Mouse (Mus musculus) forebrain, embryonic 14.5 days (tissue): ENCODE data around the gene Mrps7. TPM values are rescaled to one million over a fixed set of nuclear protein-coding genes. Genes with fewer than 3 reads are reported as not detected.
A peak's percentile ranks its signal among the peaks of the same experiment; 100 is the strongest.

Experiments used
- ATAC-seq: fragments of 200-750 bp; cut with Nextera tagmentation; 2 replicates; pipeline ENCODE4 v1.8.0; 2017; ENCODE audit warnings: mild to moderate bottlenecking, moderate library complexity
- DNase-seq: peaks from one replicate; pipeline ENCODE4 v3.0.0-alpha.2; 2015; ENCODE audit warnings: low spot score
- H3K27ac ChIP-seq: fragments of 300-500 bp; sonication (generic); 2 replicates; pipeline ENCODE4 v1.5.1; 2014; ENCODE audit warnings: low read depth, mild to moderate bottlenecking, control low read depth, low read length, moderate library complexity
- H3K27me3 ChIP-seq: fragments of 300-500 bp; sonication (generic); replicated peaks from 2 replicates; pipeline ENCODE4 v1.6.1; 2014; ENCODE audit warnings: low read length, control low read depth, mixed read lengths; ENCODE audit not compliant: control insufficient read depth, insufficient read depth
- H3K36me3 ChIP-seq: fragments of 300-500 bp; sonication (generic); 2 replicates; pipeline ENCODE4 v1.6.1; 2014; ENCODE audit warnings: low read length, control low read depth; ENCODE audit not compliant: control insufficient read depth, insufficient read depth
- H3K4me1 ChIP-seq: fragments of 300-500 bp; sonication (generic); 2 replicates; pipeline ENCODE4 v1.6.1; 2014; ENCODE audit warnings: antibody characterized with exemption, low read length, control low read depth; ENCODE audit not compliant: control insufficient read depth, insufficient read depth
- H3K4me2 ChIP-seq: fragments of 300-500 bp; sonication (generic); 2 replicates; pipeline ENCODE4 v1.6.1; 2014; ENCODE audit warnings: mild to moderate bottlenecking, control low read depth, low read length
- H3K4me3 ChIP-seq: fragments of 300-500 bp; sonication (generic); 2 replicates; pipeline ENCODE4 v1.5.1; 2014; ENCODE audit warnings: low read depth, low read length, control low read depth
- H3K9ac ChIP-seq: fragments of 300-500 bp; sonication (generic); 2 replicates; pipeline ENCODE4 v1.6.1; 2014; ENCODE audit warnings: mild to moderate bottlenecking, low read length, control low read depth, moderate library complexity
- H3K9me3 ChIP-seq: fragments of 300-500 bp; sonication (generic); replicated peaks from 2 replicates; pipeline ENCODE4 v1.6.1; 2016; ENCODE audit warnings: low read length, control low read depth, mixed read lengths; ENCODE audit not compliant: control insufficient read depth
- WGBS: fragments of 180-500 bp; shearing (Covaris S2); extraction: QIAGEN DNeasy Blood & Tissue Kit; methylation state at CpG from one replicate; pipeline ENCODE4 v1.1.7; 2014; 5-methylcytosine and 5-hydroxymethylcytosine counted together
- polyA plus RNA-seq: library from polyadenylated mRNA; unstranded; fragments of >200 nt; fragmentation: Nextera tagmentation; extraction: Ambion mirVana; gene quantifications from 2 replicates; pipeline ENCODE4 v1.2.1, GENCODE M21; 2014

Gene Mrps7
- polyA plus RNA-seq, 1 experiment from 2014 or later, result 72.1 TPM

GRCm38 (mm10) chr11:115619949-115620348 lies 16.2 kb downstream of the Mrps7 start:
- ATAC-seq (no peak), DNase-seq (no peak)
- WGBS, result 94% methylated on average over 7 of the region's 7 CpGs
- Histone ChIP-seq H3K27me3 (no peaks in the 10 kb centered on the region), H3K4me1 (no peaks in the 10 kb centered on the region), H3K4me3 (no peak overlapping the region), H3K4me2 (no peak overlapping the region), H3K9me3 (no peaks in the 10 kb centered on the region), H3K27ac (no peak overlapping the region), H3K9ac (no peak overlapping the region), H3K36me3 (peaks cover 58% of the 10 kb centered on the region)

DNA sequence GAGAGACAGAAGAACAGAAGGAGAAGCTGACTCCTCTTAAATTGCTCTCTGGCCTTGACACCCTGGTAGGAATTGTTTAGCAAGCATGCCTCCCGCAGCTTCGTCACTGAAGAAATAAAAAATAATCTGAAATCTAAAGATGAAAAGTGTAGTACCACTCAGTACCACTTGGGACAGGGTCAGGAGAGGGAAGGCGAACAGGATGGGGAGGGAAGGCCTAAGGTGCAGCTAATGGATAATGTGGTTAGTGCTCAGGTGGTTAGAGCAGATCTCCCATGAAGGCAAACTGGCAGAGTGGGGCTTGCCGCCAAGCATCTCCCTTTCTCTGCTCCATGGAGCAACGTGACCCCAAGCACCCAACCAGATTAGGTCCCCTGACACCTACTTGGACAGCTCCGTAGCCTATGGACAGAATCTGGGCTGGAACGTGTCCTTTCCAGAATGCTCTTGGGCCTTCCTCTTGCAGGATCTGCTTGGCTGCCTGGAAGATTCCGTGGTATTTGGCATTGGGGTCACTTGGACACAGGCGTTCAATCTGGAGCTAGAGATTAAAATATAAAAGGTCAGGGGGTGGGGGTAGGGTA lies 19.9 kb downstream of the Mrps7 start:
- H3K27me3 ChIP-seq, result no peaks in the 10 kb centered on the region
- no peak for ATAC-seq
- WGBS, result 69% methylated on average over 9 of the region's 9 CpGs

GRCm38 (mm10) chr11:115625877-115626276 lies 22.2 kb downstream of the Mrps7 start:
- H3K4me1 ChIP-seq, result peaks cover 4% of the 10 kb centered on the region; the same call in 1 of the 2 replicates
- ATAC-seq (no peak), DNase-seq (no peak)
- no peaks in the 10 kb centered on the region for H3K27me3 ChIP-seq
- H3K9me3 ChIP-seq, result no peaks in the 10 kb centered on the region
- H3K4me3 ChIP-seq, result no peak overlapping the region
- WGBS, result 86% methylated on average over 9 of the region's 9 CpGs
- no peak overlapping the region for H3K9ac ChIP-seq
- no peak overlapping the region for H3K27ac ChIP-seq
- H3K4me2 ChIP-seq, result no peak overlapping the region
- peaks cover 24% of the 10 kb centered on the region for H3K36me3 ChIP-seq

More for the DNA sequence above, 19.9 kb downstream of the Mrps7 start:
- H3K4me3 ChIP-seq, result no peak overlapping the region
- no peak overlapping the region for H3K9ac ChIP-seq
- no peak overlapping the region for H3K27ac ChIP-seq
- no peaks in the 10 kb centered on the region for H3K9me3 ChIP-seq
- DNase-seq, result no peak
- no peak overlapping the region for H3K4me2 ChIP-seq
- H3K36me3 ChIP-seq, result peaks cover 42% of the 10 kb centered on the region
- H3K4me1 ChIP-seq, result 0 out of 2 replicates have a peak, but pooled peaks cover 4% of the 10 kb centered on the region

DNA sequence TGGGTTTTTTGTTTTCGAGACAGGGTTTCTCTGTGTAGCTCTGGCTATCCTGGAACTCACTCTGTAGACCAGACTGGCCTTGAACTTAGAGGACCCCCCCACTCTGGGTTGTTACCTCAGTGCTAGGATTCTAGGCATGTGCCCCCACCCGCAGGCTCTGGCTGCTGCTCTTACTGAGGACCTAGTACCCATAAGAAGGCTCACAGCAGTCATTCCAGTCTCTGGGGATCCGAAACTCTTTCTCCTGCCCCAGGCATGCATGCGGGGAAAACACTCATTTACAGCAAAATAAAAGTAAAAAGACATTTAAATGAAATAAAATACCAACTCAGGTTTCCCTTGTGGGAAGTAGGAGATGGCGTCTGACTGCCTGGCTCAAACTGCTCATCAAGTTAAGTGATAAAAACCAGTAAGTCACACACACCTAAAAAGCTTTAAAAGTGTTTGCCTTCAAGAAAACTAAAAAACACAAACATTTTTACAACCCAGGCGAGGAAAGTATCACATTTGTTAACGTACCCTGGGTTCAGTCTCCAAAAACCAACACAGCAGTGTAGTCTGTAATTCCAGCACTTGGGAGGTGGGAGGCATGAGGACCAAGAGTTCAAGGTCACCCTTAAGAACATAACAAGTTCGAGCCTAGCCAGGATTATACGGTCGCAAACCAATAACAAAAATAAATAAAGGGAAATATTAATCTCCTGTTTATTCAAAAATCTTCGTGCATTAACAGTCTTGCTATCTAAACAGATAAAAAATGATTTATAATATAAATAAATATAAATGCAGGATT lies 23.3 kb downstream of the Mrps7 start:
- Histone ChIP-seq H3K27me3 (no peaks in the 10 kb centered on the region), H3K36me3 (peaks cover 16% of the 10 kb centered on the region), H3K4me2 (peak overlapping the region; percentile 89), H3K9me3 (no peaks in the 10 kb centered on the region), H3K9ac (peak overlapping the region; percentile 74), H3K27ac (no peak overlapping the region), H3K4me1 (peaks cover 4% of the 10 kb centered on the region; the same call in 1 of the 2 replicates), H3K4me3 (peak overlapping the region; percentile 68)
- ATAC-seq, result no peak
- WGBS, result 57% methylated on average over 11 of the region's 11 CpGs
- DNase-seq, result no peak

DNA sequence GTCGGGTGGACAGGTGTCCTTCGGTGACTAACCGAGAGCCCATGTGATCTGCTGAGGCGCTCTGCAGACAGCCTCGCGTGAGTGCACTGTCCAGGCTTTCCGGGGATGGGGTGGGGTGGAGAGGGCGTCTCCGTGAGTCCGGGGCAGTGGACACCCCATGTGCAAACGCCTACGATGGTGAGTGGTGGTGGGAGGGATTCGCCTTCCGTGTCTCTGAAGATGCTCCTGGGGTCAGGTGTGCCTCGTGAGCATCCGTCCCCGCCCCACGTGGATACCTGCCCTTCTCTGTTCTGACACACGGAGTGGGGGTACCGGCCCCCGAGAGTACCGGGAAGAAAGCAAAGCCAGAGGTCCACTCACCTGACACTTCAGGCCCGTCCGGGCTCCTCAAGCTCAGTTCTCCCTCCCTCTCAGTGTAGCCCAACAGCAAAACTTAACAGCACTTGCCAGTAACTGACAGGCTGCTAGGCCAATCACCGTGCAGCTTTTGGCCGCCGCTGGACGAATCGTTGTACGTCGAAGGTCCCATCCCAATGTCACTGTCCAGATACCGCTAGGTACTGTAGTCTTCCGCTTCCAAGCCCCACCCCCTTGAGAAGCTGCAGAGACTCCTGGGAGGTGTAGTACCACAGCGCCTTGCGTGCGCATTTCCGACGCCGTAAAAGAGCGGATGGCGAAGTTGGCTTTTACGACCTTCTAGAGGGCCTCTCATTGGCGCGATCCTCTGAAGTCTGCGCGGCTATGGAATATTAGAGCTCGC lies 24.2 kb downstream of the Mrps7 start, which contains the start of gene Slc25a19:
TSS of gene Slc25a19 (minus strand) at position 591 of the 760 bp plus-strand sequence.
- Histone ChIP-seq H3K27ac (peak within 1 kb of the TSS; percentile 21; the same call in 1 of the 2 replicates), H3K27me3 (no peaks in the 10 kb centered on the region), H3K36me3 (peaks cover 7% of the 10 kb centered on the region), H3K9ac (peak within 1 kb of the TSS; percentile 74), H3K9me3 (no peaks in the 10 kb centered on the region), H3K4me1 (peaks cover 4% of the 10 kb centered on the region; the same call in 1 of the 2 replicates), H3K4me3 (peak within 1 kb of the TSS; percentile 68), H3K4me2 (peak within 1 kb of the TSS; percentile 89)
- DNase-seq, result peak; percentile 100
- under 1% methylated on average over 47 of the region's 47 CpGs for WGBS
- ATAC-seq, result peak; percentile 99

DNA sequence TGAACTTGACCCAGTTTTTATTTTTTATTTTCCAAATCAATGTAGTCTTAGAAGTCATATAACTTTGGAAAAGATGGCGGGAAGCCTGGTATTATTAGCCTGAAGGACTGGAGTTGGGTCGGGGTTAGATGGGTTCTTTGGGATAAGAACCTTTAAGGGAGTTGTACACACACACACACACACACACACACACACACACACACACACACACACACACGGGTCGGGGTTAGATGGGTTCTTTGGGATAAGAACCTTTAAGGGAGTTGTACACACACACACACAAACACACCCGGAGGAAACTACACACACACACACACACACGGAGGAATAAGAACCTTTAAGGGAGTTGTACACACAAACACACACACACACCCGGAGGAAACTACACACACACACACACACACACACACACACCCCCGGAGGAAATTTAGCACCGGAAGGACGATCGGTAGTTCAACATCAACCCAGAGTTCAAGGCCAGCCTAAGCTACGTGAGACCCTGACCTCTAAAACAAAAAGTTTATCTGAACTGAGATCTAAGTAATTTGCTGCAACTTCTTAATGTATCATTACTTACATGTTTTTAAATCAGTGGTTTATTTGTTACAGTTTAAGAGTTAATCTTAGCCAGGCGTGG lies 24.9 kb downstream of the Mrps7 start:
- Histone ChIP-seq H3K27me3 (no peaks in the 10 kb centered on the region), H3K4me1 (peaks cover 4% of the 10 kb centered on the region; the same call in 1 of the 2 replicates), H3K27ac (no peak overlapping the region; the same call in 1 of the 2 replicates), H3K4me3 (peak overlapping the region; percentile 68), H3K9me3 (no peaks in the 10 kb centered on the region), H3K36me3 (0 out of 2 replicates have a peak, but pooled peaks cover under 1% of the 10 kb centered on the region), H3K9ac (peak overlapping the region; percentile 48; the same call in 1 of the 2 replicates), H3K4me2 (peak overlapping the region; percentile 89)
- no peak for DNase-seq
- no peak; the same call in none of the 2 replicates for ATAC-seq
- 59% methylated on average over 13 of the region's 13 CpGs for WGBS

- peaks cover 4% of the 10 kb centered on the region; the same call in 1 of the 2 replicates for H3K4me1 ChIP-seq
- no peaks in the 10 kb centered on the region for H3K9me3 ChIP-seq
- no peak overlapping the region for H3K4me2 ChIP-seq
- H3K4me3 ChIP-seq, result no peak overlapping the region
- H3K36me3 ChIP-seq, result no peaks in the 10 kb centered on the region
- ATAC-seq (no peak), DNase-seq (no peak)
- WGBS, result 88% methylated on average over 13 of the region's 13 CpGs
- H3K27ac ChIP-seq, result no peak overlapping the region
- H3K27me3 ChIP-seq, result no peaks in the 10 kb centered on the region
- H3K9ac ChIP-seq, result no peak overlapping the region
Measured at GRCm38 (mm10) chr11:115629734-115630531, 26.2 kb downstream of the Mrps7 start.
